Mouse (Mus musculus) gonadal fat pad, adult 2 months (tissue): ENCODE results near the gene Elmo3. TPM values are rescaled to one million over a fixed set of nuclear protein-coding genes. Genes with fewer than 3 reads are reported as not detected.

ENCODE experiments used
- DNase-seq: peaks from one replicate; pipeline ENCODE4 v3.0.0-alpha.2; 2012; ENCODE audit warnings: low read depth
- polyA plus RNA-seq: library from polyadenylated mRNA; depleted of rRNA; stranded (reverse); fragments of >200 nt; gene quantifications from 2 replicates; pipeline ENCODE4 v1.2.3, GENCODE M21; 2012; rRNA removed

Elmo3 gene
- polyA plus RNA-seq, result 39.3 and 39.9 TPM in 2 replicates

DNA sequence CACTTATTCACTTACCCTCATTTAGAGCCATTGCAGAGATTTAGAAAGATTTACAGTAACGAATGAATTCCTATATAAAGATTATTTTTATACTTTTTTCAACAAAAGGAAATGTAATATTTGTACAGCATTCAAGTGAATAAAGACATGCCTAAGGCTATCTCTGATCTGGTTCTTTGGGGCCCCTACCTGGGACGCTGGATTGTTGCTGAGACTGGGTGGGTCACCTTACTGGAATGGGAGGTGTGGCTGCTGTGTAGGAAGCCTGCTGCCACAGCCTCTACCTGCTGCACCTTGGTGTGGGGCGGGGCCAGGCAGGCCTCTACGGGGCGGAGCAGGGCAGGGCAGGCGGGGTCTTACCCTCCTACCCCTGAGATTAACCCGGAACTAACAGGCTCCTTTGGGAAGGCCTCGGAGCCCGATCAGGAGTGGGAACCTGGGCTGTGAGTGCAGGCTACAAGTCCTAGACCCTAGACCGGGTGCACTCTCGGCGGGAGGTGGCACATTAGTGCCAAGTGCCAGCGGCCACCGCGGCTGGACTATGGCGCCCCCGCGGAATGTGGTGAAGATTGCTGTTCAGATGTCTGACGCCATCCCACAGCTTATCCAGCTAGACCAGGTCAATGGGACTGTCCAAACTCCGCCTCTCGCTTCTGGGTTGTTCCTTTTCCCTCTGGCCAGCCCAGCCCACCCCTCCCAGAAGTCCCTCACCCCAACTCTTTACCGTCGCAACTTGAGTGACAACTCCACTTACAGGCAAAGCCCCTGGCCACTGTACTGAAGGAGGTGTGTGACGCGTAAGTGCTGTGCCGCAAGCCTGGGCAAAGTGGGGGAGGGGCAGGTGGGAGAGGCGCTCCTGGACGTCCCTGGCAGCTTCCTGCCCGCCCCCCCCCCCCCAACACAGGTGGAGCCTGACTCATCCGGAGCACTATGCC lies at the start of gene Elmo3:
TSS of gene Elmo3 (plus strand) at position 391 of the 935 bp plus-strand sequence.
- no peak for DNase-seq

DNA sequence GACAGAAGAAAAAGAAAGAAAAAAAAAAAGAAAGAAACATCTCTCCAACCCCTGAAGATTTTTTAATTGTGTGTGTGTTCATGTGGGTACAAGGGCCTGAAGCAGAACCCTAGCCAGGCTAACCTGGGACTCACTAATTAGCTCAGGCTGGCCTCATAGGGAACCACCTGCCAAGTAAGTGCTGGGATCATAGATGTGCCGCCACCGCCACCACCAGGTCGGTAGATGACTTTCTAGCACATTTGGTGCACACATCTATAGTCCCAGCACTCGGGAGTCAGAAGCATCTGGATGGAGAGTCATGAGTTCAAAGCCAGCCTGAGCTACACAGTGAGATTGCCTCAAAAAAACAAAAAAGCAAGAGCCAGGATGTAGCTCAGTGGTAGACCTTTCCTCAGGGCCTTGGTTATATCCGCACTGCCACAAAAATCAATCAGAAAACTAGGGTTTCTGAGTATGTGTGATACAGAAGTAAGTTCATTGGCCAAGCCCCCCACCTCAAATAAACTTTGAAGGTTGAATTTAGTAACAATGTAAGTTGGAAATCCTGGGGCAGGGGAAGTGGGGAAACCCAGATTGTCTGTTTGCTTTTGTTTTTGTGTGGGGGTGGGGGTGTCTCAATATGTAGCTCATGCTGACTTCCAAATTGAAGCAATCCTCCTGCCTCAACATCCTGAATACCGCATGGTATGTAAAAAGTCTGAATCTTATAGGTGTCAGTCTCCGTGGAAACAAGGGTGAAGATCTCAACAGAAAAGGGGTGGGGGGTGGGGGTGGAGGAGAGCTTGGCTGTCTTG lies 47.9 kb upstream of the Elmo3 start:
- DNase-seq, result no peak

DNA sequence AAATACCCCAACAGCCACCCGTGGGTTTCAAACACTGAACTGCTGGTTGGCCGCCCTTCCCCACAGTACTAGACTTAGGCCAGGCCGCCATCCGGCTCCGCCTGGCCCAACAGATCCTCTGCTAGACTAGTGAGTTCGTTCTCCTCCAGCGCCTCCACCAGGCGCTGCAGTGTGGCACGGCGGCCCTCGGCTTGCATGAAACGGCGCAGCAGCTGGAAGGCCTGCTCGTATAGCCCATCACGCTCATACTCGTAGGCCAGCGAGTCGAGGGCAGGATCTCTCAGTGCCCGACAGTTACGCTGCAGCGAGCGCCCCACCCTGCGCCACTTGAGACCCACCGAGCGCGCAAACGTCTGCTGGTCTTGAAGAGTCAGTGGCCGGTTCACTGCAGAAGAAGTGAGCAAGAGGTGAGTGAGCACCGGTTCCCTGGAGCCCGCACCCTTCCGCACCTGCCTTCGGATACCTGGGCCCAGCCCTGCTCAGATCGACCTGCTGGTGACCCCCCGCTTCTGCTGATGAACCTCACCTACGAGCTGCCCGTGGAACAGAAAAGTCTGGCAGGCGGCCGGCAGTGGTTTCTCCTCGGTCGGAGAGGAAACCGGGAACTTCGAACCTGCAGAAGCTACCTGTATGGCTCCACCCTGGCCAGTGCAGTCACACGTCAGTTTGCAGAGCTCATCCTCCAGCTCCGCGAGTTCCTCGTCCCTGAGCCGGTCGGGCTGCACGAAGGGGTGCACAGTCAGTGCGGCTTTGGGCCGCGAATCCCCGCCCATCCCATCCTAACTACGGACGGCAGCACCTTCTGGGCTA lies 46.3 kb upstream of the Elmo3 start:
- no peak for DNase-seq

DNA sequence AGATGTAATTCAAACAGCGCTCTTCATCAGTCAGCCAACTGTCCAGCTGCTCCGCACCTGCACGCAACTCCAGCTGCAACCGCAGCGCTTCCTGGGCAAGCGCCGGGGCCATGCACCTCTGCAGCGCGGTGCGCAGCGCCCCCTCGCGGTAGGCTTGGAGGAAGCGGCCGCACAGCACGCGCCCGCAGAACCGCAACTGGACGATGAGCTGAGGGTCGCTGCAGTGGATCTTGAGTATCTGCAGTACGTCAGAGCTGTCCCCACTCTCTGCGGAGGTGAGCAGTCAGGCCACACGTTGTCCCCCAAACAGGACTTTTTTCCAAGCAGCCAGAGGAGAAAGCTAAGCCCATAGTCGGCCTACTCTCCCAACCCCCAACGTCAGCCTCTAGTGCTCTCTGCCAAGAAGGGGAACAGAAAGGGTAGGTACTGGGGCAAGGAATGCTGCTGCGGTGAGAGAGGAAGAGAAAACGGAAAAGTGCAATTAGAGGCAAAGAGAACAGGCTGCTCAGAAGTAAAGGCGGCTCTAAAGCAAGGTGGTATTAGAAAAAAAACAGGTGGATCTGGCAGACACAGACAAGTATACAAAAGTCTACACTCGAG lies 45.6 kb upstream of the Elmo3 start:
- no peak for DNase-seq

DNA sequence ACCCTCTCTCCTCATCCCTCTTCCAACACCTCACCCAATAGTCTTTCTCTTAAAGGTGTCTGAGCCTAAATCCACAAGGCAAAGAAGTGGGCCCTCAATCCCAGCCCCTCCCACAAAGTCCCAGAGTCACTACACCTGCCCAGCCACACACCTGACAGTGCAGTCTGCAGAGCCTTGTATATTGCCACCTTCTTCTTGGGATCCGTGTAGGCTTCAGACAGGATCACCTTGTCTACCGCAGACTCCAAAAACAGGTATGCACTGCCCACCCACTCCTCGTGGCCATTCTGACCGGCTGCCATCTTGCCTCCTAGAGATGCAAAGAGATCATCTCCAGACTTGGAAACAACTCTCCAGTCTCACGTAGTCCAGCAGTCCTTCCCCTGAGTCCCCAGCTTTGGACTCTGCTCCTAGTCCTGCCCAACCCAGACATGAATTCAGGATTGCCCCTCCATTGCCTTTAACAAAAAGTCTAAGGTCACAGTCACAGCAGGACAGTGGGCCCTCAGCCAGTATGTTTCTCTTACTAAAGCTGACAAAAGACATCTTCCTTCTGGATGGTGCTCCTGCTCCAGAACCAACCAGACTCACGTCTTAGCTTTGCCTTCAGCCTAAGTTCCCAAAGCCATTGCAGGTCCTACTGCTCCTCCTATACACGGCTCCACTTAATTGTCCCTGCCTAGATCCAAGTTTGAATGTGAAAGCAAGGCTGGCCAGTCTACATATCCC lies 44.9 kb upstream of the Elmo3 start:
- no peak for DNase-seq

DNA sequence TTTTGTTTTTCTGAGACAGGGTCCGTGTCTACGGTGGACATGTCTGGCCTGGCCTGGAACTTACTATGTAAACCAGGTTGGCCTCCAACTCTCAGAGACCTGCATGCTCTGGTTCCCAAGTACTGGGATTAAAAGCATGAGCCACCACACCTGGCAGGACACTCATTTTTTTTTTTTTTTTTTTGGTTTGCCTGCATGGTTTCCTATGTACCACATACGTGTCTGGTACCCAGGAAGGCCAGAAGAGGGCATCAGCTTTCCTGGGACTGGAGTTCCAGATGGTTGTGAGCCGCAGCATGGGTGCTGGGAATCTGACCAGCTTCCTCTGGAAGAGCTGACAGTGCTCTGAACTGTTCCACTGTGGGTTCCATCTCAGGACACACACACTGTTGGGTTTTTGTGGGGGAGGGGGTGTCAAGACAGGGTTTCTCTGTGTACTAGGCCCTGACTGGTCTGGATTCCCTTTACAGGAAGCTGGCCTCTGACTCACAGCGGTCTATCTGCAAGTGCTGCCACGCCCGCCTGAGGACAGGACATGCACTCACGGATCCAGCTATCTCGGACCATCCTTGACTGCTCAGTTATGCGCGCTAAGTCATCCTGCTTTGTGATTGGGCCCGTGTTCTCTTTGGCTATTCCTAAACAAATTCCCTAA lies 43.9 kb upstream of the Elmo3 start:
- DNase-seq, result no peak

DNA sequence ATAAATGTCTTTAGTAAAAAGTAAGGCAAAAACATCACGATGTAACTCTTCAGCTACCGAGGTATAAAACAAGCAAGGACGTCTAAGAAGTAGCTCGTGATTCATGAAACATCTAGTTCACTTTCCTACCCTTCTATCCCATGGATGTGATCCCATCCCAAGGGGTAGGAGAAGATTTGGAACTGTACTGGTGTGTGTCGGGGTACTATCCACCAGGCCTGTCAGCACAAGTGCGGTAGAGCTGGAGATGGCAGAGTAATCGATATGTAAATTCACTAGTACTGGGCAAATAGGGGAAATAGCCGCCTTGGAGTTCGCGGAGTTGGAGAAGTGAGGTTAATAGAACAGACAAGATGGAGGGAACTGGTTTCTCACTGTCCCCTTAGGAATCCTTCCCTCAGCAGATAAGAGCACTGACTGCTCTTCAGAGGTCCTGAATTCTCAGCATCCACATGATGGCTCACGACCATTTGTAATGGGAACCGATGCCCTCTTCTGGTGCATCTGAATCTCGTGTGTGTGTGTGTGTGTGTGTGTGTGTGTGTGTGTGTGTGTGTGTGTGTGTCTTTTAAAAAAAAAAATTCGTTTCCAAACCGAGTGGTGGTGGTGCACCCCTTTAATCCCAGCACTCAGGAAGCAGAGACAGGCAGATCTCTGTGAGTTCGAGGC lies 42.0 kb upstream of the Elmo3 start:
- no peak for DNase-seq

DNA sequence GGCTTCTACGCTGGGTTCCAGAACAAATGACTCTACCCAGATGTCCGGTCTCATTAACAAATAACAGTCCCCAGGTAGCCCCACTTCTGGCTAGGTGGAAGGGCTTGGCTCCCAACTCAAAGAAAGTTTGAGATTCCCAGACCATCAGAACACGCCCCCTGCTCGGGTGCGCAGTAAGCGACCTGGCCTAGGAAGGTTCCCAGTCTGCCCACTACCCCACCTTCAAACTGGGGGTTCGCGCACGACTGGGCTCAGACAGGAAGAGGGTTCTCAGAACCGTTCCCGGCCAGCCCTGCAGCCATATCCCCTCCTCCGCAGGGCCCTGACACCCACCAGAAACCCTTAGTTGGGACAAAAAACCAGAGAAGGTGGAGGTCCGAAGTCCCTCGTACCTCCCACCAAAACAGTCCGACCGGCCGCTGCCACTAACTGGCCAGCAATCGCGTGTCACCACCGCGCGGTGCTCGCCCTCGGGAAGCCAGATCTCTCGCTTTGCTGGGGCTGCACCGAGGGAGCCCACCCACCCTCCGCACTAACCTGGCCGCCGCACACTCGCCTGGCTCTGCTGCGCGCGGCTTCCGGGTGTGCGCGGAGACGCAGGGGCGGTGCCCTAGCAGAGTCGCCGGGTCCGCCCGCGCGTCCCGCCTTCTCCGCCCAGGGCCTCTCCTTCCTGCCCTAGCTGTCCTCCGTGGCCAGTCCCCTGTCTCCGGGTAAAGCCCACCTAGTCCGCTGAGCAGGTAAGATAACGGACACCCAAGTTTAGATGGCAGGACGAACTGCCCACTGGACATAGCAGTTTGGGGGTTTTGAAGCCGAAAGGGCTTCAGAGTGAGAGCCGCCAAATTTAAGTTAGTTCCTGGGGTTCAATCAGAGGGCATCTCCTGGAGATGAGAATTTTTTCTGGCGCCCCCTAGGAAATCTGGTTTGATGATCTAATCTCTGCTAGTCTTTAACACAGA lies 41.1 kb upstream of the Elmo3 start, which contains the start of the genes Tradd and Fbxl8:
TSS of gene Tradd (minus strand) at position 586 of the 959 bp plus-strand sequence.
TSS of gene Fbxl8 (plus strand) at position 625 of the 959 bp plus-strand sequence.
- no peak for DNase-seq

DNA sequence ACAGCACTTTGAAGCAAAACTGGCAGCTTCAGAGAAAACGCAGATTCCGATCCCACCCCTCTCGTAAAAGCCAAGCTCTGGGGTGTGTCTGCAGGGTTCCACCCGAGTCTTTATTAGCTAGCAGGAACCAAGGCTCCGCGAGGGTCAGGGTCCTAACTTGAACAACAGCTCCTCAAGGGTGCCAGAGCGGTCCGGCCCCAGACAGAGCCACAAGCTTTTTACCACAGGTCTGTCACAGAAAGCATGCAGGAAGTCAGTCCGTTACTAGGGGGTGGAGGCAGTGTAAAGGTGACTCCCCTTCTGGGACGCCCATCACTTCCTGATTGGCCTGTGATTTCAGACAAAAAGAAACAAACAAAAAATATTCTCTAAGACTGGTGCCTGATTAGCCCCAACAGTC lies 40.3 kb upstream of the Elmo3 start:
- DNase-seq, result no peak

DNA sequence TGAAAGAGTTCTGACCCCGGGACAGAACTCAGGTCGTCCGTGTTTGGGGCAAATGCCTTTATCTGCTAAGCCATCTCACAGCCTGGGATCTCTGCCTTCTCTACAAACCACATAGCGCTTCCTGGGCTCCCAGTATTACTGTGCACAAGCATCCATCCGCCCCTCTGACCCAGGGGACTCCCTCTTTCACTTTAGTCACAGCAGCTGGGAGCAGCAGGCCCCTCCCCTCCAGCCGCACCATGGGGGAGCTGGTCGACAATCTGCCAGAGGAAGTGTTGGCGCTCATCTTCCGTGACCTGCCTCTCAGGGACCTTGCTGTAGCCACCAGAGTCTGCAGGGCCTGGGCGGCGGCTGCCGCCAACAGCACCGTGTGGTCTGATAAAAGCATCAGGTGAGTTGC lies 38.6 kb upstream of the Elmo3 start:
- DNase-seq, result no peak

DNA sequence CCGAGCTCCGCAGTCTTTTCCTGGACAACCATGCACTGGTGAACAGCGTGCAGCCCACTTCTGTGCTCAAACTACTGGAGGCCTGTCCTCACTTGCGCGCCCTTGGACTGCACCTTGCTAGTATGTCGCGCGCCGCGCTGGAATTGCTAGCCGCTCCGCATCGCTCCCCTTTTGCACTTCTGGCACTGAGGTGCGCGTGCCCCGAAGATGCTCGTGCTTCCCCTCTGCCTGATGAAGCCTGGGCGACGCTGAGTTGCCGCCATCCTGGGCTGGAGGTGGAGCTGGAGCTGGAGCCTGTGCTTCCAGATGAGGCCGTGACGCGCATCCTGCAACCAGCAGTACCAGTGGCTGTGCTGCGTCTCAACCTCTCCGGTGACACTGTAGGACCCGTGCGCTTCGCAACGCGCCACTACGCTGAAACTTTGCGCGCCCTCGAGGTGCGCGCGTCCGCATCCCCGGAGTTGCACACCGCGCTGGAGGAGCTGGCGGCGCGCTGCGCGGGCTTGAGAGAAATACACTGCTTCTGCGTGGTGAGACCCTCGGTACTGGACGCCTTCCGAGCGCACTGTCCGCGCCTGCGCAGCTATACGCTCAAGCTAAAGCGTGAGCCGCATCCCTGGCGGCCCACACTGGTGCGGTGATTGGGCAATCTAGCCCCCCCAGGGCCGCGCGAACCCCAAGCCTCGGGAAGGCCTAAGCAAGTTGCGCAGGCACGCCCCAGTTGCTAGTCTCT lies 36.9 kb upstream of the Elmo3 start:
- no peak for DNase-seq

DNA sequence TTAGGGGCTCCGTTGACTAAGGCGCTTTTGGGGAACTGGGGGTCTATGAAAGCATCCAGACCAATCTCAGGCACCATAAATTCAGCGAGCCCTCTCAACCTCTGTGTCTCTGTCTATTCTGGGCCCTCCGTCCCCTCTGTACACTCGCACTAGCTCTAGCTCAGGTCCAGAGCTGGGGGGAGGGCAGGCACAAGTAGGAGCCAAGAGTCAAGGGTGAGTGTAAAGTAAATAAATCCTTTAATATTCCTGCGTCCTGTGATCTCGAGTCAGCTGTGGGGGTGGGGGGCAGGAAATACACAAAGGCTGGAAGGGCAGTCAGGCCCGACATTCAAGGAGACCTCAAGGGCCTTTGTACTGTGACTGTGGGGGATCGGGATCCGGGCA lies 36.3 kb upstream of the Elmo3 start:
- DNase-seq, result no peak

DNA sequence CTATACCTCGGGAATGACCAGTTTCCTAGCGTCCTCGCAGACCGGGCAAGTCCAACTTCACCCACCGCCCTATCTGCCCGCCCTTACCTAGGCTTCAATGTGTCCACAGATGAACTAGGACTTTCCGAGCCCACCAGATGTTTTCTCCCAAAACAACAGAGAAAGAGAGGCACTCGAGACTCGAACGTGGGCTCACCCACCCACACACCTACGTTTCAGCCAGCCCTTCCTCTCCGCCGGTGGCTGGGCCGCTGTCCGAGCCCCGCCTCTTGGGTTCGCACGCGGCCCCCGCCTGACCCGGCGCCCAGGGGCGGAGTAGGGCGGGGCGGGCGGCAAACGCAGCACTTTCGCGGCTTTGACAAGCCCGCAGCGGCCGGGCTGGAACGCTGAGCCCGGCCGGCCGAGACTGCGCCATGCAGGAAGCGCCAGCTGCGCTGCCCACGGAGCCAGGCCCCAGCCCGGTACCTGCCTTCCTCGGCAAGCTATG lies 35.9 kb upstream of the Elmo3 start, which contains the start of gene Hsf4:
TSS of gene Hsf4 (plus strand) at position 341 of the 487 bp plus-strand sequence.
- no peak for DNase-seq

DNA sequence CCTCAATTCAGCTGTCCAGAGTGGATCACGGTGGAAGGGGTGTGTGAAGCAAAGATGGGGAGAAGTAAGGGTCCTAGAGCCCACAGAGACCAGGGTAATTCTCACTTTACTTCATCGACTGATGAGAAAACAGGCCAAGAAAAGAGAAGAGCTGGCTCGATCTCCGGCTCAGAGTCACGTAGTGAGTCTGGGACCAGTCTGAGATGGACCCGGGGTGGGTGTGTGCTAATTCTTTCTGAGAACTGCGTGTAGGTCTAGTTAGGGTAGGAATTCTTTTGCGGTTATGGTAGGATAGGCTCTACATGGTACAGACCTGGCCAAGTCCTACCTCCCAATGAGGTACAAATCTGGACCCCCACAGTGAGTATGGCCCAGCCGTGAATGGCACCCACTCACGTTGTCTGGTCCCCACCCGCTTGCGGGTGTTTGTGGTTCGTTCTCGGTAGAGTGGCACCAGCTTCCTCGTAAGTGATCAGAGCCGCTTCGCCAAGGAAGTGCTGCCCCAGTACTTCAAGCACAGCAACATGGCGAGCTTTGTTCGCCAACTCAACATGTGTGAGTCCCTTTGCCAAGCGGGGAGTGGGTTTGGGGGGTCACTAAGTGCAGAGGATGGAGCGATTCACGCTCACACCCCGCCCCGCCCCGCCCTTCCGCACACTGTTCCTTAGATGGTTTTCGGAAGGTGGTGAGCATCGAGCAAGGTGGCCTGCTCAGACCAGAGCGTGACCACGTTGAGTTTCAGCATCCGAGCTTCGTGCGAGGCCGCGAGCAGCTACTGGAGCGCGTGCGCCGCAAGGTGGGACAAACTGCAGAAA lies 35.1 kb upstream of the Elmo3 start:
- no peak for DNase-seq

DNA sequence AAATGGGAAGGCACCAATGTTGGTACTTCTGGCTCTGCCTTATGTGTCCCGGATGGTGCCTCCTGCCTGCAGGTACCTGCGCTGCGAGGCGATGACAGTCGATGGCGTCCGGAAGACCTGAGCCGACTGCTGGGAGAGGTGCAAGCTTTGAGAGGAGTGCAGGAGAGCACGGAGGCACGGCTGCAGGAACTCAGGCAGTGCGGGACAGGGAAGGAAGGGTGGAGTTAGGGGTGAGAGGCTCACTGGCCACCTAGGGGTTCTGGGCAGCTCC lies 34.5 kb upstream of the Elmo3 start:
- no peak for DNase-seq

DNA sequence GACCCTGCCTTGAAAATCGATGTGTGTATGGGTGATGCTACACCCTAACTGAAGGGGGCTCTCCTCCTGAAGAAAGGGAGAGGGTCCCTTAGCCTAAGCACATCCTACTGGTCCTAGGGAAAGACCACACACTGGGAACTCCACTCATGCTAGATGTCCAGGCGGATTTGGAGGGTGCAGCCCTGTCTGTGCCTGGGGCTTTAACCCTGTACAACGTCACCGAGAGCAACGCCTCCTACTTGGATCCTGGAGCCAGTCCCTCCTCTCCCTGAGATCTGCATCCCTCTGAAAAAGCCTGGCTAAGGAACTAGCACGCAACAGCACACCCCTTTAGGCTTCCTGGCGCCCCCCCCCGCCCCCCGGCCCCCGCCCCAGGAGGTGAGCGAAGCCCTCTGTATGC lies 30.0 kb upstream of the Elmo3 start:
- DNase-seq, result no peak

DNA sequence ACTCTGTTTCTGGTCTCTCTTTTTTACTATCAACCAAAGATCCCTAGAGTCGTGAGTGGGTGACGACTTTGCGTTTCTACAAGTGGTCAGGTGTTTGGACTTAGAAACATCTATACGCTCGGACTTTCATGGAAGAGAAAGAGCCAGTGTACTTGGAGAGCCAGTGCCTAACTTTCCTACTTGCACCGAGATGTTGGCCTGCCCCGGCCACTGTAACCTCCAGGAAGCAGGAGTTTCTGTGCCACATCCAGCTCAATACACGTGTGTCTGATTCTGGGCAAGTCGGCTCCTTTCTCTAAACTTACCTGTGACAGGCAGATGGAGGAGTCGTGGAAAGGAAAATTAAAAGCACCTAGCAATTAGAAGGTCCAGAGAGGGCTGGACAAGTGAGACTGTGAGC lies 29.6 kb upstream of the Elmo3 start, which contains the start of gene Nol3:
TSS of gene Nol3 (plus strand) at position 301 of the 400 bp plus-strand sequence.
- DNase-seq, result no peak
